Mouse (Mus musculus) A20 (cell line): Measurements from ENCODE around the gene 4931428F04Rik.

Experiments
- DNase-seq: peaks from one replicate; pipeline ENCODE4 v3.0.0-alpha.2; 2011; ENCODE audit warnings: low read depth, low spot score

4931428F04Rik gene

GRCm38 (mm10) chr8:105288231-105288630 is 1.4 kb downstream of the 4931428F04Rik start:
- no peak for DNase-seq

- DNase-seq, result no peak
These were observed 2.8 kb downstream of the 4931428F04Rik start for GRCm38 (mm10) chr8:105286907-105287306.

- no peak for DNase-seq
These were observed 4.2 kb downstream of the 4931428F04Rik start for GRCm38 (mm10) chr8:105285514-105285913.

DNA sequence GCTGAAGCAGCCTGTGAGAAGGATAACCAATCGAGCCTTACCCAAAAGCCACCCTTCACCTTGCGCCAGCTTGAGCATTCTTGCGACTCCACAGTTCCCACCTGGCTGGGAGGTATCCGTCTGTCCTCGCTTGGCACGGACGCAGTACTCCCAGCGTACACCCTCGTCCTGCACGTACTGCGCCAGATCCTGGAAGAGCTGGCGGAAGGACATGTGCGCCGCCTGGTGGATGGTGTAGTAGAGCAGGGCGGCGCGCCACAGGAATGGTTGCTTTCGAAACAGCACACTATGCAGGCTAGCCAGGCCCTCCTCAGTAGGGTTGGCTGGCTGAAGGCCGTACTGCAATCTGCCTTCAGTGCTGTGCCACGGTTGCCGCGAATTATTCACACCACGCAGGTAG is 6.6 kb downstream of the 4931428F04Rik start:
- no peak for DNase-seq

- no peak for DNase-seq
These were observed 7.4 kb downstream of the 4931428F04Rik start for GRCm38 (mm10) chr8:105282239-105282638.

GRCm38 (mm10) chr8:105281821-105282220 is 7.8 kb downstream of the 4931428F04Rik start:
- no peak for DNase-seq

DNA sequence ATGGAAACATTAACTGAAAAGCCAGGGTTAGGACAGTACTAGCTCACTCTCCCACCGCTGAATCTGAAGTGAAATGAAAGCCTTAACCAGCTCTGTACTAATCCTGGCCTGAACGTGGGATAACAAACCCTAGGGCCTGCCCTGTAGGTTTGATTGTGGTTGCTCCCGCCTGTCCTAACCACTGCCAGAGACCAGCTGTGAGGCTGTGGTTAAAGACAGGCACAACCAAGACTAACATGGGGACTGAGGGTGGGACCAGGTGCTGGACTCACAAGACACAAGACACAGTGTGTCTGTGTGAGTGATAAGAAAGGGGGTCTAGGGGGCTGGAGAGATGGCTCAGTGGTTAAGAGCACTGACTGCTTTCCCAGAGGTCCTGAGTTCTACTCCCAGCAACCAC is 9.1 kb downstream of the 4931428F04Rik start:
- DNase-seq, result no peak

GRCm38 (mm10) chr8:105278911-105279334 is 10.7 kb downstream of the 4931428F04Rik start:
- no peak for DNase-seq

GRCm38 (mm10) chr8:105276292-105277120 is 13.2 kb downstream of the 4931428F04Rik start:
- DNase-seq, result no peak

- DNase-seq, result no peak
These were observed 13.8 kb downstream of the 4931428F04Rik start, which contains the start of gene Nol3 for GRCm38 (mm10) chr8:105275840-105276239. Gene Nol3, plus strand, starts transcription at chr8:105276140.

DNA sequence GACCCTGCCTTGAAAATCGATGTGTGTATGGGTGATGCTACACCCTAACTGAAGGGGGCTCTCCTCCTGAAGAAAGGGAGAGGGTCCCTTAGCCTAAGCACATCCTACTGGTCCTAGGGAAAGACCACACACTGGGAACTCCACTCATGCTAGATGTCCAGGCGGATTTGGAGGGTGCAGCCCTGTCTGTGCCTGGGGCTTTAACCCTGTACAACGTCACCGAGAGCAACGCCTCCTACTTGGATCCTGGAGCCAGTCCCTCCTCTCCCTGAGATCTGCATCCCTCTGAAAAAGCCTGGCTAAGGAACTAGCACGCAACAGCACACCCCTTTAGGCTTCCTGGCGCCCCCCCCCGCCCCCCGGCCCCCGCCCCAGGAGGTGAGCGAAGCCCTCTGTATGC is 14.3 kb downstream of the 4931428F04Rik start:
- no peak for DNase-seq

DNA sequence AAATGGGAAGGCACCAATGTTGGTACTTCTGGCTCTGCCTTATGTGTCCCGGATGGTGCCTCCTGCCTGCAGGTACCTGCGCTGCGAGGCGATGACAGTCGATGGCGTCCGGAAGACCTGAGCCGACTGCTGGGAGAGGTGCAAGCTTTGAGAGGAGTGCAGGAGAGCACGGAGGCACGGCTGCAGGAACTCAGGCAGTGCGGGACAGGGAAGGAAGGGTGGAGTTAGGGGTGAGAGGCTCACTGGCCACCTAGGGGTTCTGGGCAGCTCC is 18.8 kb downstream of the 4931428F04Rik start:
- DNase-seq, result no peak

DNA sequence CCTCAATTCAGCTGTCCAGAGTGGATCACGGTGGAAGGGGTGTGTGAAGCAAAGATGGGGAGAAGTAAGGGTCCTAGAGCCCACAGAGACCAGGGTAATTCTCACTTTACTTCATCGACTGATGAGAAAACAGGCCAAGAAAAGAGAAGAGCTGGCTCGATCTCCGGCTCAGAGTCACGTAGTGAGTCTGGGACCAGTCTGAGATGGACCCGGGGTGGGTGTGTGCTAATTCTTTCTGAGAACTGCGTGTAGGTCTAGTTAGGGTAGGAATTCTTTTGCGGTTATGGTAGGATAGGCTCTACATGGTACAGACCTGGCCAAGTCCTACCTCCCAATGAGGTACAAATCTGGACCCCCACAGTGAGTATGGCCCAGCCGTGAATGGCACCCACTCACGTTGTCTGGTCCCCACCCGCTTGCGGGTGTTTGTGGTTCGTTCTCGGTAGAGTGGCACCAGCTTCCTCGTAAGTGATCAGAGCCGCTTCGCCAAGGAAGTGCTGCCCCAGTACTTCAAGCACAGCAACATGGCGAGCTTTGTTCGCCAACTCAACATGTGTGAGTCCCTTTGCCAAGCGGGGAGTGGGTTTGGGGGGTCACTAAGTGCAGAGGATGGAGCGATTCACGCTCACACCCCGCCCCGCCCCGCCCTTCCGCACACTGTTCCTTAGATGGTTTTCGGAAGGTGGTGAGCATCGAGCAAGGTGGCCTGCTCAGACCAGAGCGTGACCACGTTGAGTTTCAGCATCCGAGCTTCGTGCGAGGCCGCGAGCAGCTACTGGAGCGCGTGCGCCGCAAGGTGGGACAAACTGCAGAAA is 19.4 kb downstream of the 4931428F04Rik start:
- DNase-seq, result no peak

GRCm38 (mm10) chr8:105269461-105269947 is 20.2 kb downstream of the 4931428F04Rik start, which contains the start of gene Hsf4:
Gene Hsf4, plus strand, starts transcription at chr8:105269801.
- no peak for DNase-seq

- no peak for DNase-seq
These were observed 20.6 kb downstream of the 4931428F04Rik start for GRCm38 (mm10) chr8:105269075-105269458.

- no peak for DNase-seq
These were observed 21.2 kb downstream of the 4931428F04Rik start for GRCm38 (mm10) chr8:105268342-105269074.

GRCm38 (mm10) chr8:105266775-105267174 is 22.9 kb downstream of the 4931428F04Rik start:
- DNase-seq, result peak; percentile 49

- DNase-seq, result peak; percentile 87
These were observed 24.5 kb downstream of the 4931428F04Rik start for GRCm38 (mm10) chr8:105265128-105265527.

- peak; percentile 90 for DNase-seq
These were observed 25.4 kb downstream of the 4931428F04Rik start, which contains the start of the genes Tradd and Fbxl8 for GRCm38 (mm10) chr8:105264024-105264982. Gene Tradd, minus strand, starts transcription at chr8:105264609. Gene Fbxl8, plus strand, starts transcription at chr8:105264648.

DNA sequence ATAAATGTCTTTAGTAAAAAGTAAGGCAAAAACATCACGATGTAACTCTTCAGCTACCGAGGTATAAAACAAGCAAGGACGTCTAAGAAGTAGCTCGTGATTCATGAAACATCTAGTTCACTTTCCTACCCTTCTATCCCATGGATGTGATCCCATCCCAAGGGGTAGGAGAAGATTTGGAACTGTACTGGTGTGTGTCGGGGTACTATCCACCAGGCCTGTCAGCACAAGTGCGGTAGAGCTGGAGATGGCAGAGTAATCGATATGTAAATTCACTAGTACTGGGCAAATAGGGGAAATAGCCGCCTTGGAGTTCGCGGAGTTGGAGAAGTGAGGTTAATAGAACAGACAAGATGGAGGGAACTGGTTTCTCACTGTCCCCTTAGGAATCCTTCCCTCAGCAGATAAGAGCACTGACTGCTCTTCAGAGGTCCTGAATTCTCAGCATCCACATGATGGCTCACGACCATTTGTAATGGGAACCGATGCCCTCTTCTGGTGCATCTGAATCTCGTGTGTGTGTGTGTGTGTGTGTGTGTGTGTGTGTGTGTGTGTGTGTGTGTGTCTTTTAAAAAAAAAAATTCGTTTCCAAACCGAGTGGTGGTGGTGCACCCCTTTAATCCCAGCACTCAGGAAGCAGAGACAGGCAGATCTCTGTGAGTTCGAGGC is 26.3 kb downstream of the 4931428F04Rik start:
- peak; percentile 53 for DNase-seq
